Mouse (Mus musculus) erythroid progenitor cell, adult 5-6 weeks (primary cell): ENCODE data around the gene Umad1. TPM values are rescaled to one million over a fixed set of nuclear protein-coding genes. Genes with fewer than 3 reads are reported as not detected.

Experiments used
- ATAC-seq: replicated peaks from 2 replicates; pipeline ENCODE4 v1.8.0; 2016; ENCODE audit warnings: moderate number of reproducible peaks, mild to moderate bottlenecking, moderate TSS enrichment, inconsistent platforms; ENCODE audit not compliant: poor library complexity, low FRiP score, severe bottlenecking
- total RNA-seq, 2 experiments: library from RNA; stranded (forward) in 1 of 2; stranded (reverse) in 1 of 2; fragments of 150-400 nt in 1 of 2; fragments of 186-747, 209-891 nt in 1 of 2; gene quantifications; 2 replicates each; pipeline versions ENCODE4 v1.2.3 to v1.2.4; 2015 to 2017; ENCODE audit warnings: low replicate concordance in 2 of 2

Umad1 gene
- total RNA-seq, 2 experiments from 2014 or later = 27.2 to 31.9 TPM

- no peak for ATAC-seq
Measured at GRCm38 (mm10) chr6:8495109-8495826, 236.2 kb downstream of the Umad1 start.

GRCm38 (mm10) chr6:8495827-8496222 is 236.7 kb downstream of the Umad1 start:
- no peak for ATAC-seq

- no peak for ATAC-seq
Measured at GRCm38 (mm10) chr6:8497234-8497867, 238.3 kb downstream of the Umad1 start.

- ATAC-seq = no peak
Measured at GRCm38 (mm10) chr6:8497868-8498257, 238.8 kb downstream of the Umad1 start.

- ATAC-seq = no peak
Measured at GRCm38 (mm10) chr6:8498961-8499360, 239.9 kb downstream of the Umad1 start.

- no peak for ATAC-seq
Measured at GRCm38 (mm10) chr6:8503953-8504352, 244.9 kb downstream of the Umad1 start.

- no peak for ATAC-seq
Measured at GRCm38 (mm10) chr6:8504521-8505228, 245.6 kb downstream of the Umad1 start.

- ATAC-seq = no peak
Measured at GRCm38 (mm10) chr6:8506631-8507030, 247.5 kb downstream of the Umad1 start.

Other genes with a start within 250 kb of the Umad1 start
- gene Col28a1, start 66.7 kb upstream of the Umad1 start, total RNA-seq (2015; ENCODE audit: low replicate concordance) = not detected in 2 replicates
- gene Col28a1, start 66.7 kb upstream of the Umad1 start, total RNA-seq (2017; ENCODE audit: low replicate concordance) = not detected in 2 replicates
- gene Mios, start 50.1 kb upstream of the Umad1 start, total RNA-seq (2015; ENCODE audit: low replicate concordance) = 5.4 and 11.3 TPM in 2 replicates
- 4.2 and 8.6 TPM in 2 replicates for gene Mios, start 50.1 kb upstream of the Umad1 start, total RNA-seq (2017; ENCODE audit: low replicate concordance)
- 82.2 and 119 TPM in 2 replicates for gene Rpa3, start 115 bp upstream of the Umad1 start, total RNA-seq (2015; ENCODE audit: low replicate concordance)
- 38.7 and 84.1 TPM in 2 replicates for gene Rpa3, start 115 bp upstream of the Umad1 start, total RNA-seq (2017; ENCODE audit: low replicate concordance)
- 2.9 and 21.0 TPM in 2 replicates for gene Gm45062, start 162 bp downstream of the Umad1 start, total RNA-seq (2015; ENCODE audit: low replicate concordance)
- 6.2 and 6.4 TPM in 2 replicates for gene Gm45062, start 162 bp downstream of the Umad1 start, total RNA-seq (2017; ENCODE audit: low replicate concordance)